Mouse (Mus musculus): Measurements from ENCODE around the gene Cyp24a1. TPM values are rescaled to one million over a fixed set of nuclear protein-coding genes. Genes with fewer than 3 reads are reported as not detected.

The Cyp24a1 gene
- total and polyA plus RNA-seq, 2 experiments: not detected

- H3K79me2 ChIP-seq (ENCODE audit: control insufficient read depth, insufficient read depth, low read length): peaks cover 10% of the 10 kb centered on the region; the same call in 1 of the 2 replicates
- no peaks in the 10 kb centered on the region; the same call in 1 of the 2 replicates for H3K27me3 ChIP-seq (ENCODE audit: control insufficient read depth, insufficient read depth, low read length)
- H3K4me3 ChIP-seq (ENCODE audit: insufficient read depth, low read depth, low read length): no peak overlapping the region
- TF ChIP-seq CTCF (IDR thresholded peaks at IDR 0.05; ENCODE audit: low read depth, low read length) (peak; percentile 68), POLR2A (IDR thresholded peaks at IDR 0.05; ENCODE audit: extremely low read depth, insufficient read depth, low read length) (no peak)
- H3K27ac ChIP-seq (replicated peaks; ENCODE audit: insufficient read depth, low read depth, low read length): no peak overlapping the region
- peak; percentile 59 for DNase-seq (ENCODE audit: extremely low read depth, low read depth, low spot score)
- 2% methylated on average over 10 of the region's 10 CpGs for WGBS
- H3K4me1 ChIP-seq (ENCODE audit: control insufficient read depth, insufficient read depth, low read length): peaks cover 4% of the 10 kb centered on the region; the same call in 1 of the 2 replicates
- H3K36me3 ChIP-seq (ENCODE audit: control insufficient read depth, insufficient read depth, low read length): no peaks in the 10 kb centered on the region
- no peak overlapping the region for H3K9ac ChIP-seq (ENCODE audit: low read depth, low read length)
These were observed 10.8 kb upstream of the Cyp24a1 start for GRCm38 (mm10) chr2:170507734-170508133.

GRCm38 (mm10) chr2:170503983-170504382, 7.0 kb upstream of the Cyp24a1 start:
- H3K9ac ChIP-seq (ENCODE audit: low read depth, low read length): no peak overlapping the region
- H3K4me3 ChIP-seq (ENCODE audit: insufficient read depth, low read depth, low read length): no peak overlapping the region
- no peak for TF ChIP-seq POLR2A (IDR thresholded peaks at IDR 0.05; ENCODE audit: extremely low read depth, insufficient read depth, low read length)
- TF ChIP-seq CTCF (IDR thresholded peaks at IDR 0.05; ENCODE audit: low read depth, low read length): no peak
- H3K36me3 ChIP-seq (ENCODE audit: control insufficient read depth, insufficient read depth, low read length): no peaks in the 10 kb centered on the region
- H3K79me2 ChIP-seq (ENCODE audit: control insufficient read depth, insufficient read depth, low read length): no peaks in the 10 kb centered on the region
- WGBS: 41% methylated on average over 4 of the region's 4 CpGs
- no peaks in the 10 kb centered on the region; the same call in 1 of the 2 replicates for H3K27me3 ChIP-seq (ENCODE audit: control insufficient read depth, insufficient read depth, low read length)
- DNase-seq (ENCODE audit: extremely low read depth, low read depth, low spot score): no peak
- H3K27ac ChIP-seq (replicated peaks; ENCODE audit: insufficient read depth, low read depth, low read length): no peak overlapping the region
- H3K4me1 ChIP-seq (ENCODE audit: control insufficient read depth, insufficient read depth, low read length): no peaks in the 10 kb centered on the region

- H3K27ac ChIP-seq (replicated peaks; ENCODE audit: insufficient read depth, low read depth, low read length): no peak overlapping the region
- 49% methylated on average over 8 of the region's 8 CpGs for WGBS
- H3K79me2 ChIP-seq (ENCODE audit: control insufficient read depth, insufficient read depth, low read length): no peaks in the 10 kb centered on the region
- H3K27me3 ChIP-seq (ENCODE audit: control insufficient read depth, insufficient read depth, low read length): no peaks in the 10 kb centered on the region; the same call in 1 of the 2 replicates
- DNase-seq (ENCODE audit: extremely low read depth, low read depth, low spot score): no peak
- H3K36me3 ChIP-seq (ENCODE audit: control insufficient read depth, insufficient read depth, low read length): no peaks in the 10 kb centered on the region
- no peak overlapping the region for H3K4me3 ChIP-seq (ENCODE audit: insufficient read depth, low read depth, low read length)
- H3K4me1 ChIP-seq (ENCODE audit: control insufficient read depth, insufficient read depth, low read length): no peaks in the 10 kb centered on the region
- TF ChIP-seq CTCF (IDR thresholded peaks at IDR 0.05; ENCODE audit: low read depth, low read length): no peak
- no peak for TF ChIP-seq POLR2A (IDR thresholded peaks at IDR 0.05; ENCODE audit: extremely low read depth, insufficient read depth, low read length)
- no peak overlapping the region for H3K9ac ChIP-seq (ENCODE audit: low read depth, low read length)
These were observed 6.4 kb upstream of the Cyp24a1 start for GRCm38 (mm10) chr2:170503343-170503742.

- Histone ChIP-seq H3K27me3 (ENCODE audit: control insufficient read depth, insufficient read depth, low read length) (peaks cover 20% of the 10 kb centered on the region; the same call in 1 of the 2 replicates), H3K4me3 (ENCODE audit: insufficient read depth, low read depth, low read length) (no peak overlapping the region), H3K79me2 (ENCODE audit: control insufficient read depth, insufficient read depth, low read length) (no peaks in the 10 kb centered on the region), H3K27ac (replicated peaks; ENCODE audit: insufficient read depth, low read depth, low read length) (no peak overlapping the region), H3K4me1 (ENCODE audit: control insufficient read depth, insufficient read depth, low read length) (no peaks in the 10 kb centered on the region; the same call in 1 of the 2 replicates), H3K36me3 (ENCODE audit: control insufficient read depth, insufficient read depth, low read length) (no peaks in the 10 kb centered on the region), H3K9ac (ENCODE audit: low read depth, low read length) (no peak overlapping the region)
- TF ChIP-seq POLR2A (IDR thresholded peaks at IDR 0.05; ENCODE audit: extremely low read depth, insufficient read depth, low read length) (no peak), CTCF (IDR thresholded peaks at IDR 0.05; ENCODE audit: low read depth, low read length) (no peak)
- WGBS: 21% methylated on average over 8 of the region's 8 CpGs
- DNase-seq (ENCODE audit: extremely low read depth, low read depth, low spot score): no peak
These were observed 1.1 kb upstream of the Cyp24a1 start for GRCm38 (mm10) chr2:170498011-170498410.

GRCm38 (mm10) chr2:170496154-170496930, 603 bp downstream of the Cyp24a1 start, which contains the start of gene Pfdn4:
Pfdn4 (plus strand) TSS chr2:170496428.
- H3K79me2 ChIP-seq (ENCODE audit: control insufficient read depth, insufficient read depth, low read length): no peaks in the 10 kb centered on the region
- H3K4me3 ChIP-seq (ENCODE audit: insufficient read depth, low read depth, low read length): no peak within 1 kb of the TSS
- no peak within 1 kb of the TSS for H3K9ac ChIP-seq (ENCODE audit: low read depth, low read length)
- H3K4me1 ChIP-seq (ENCODE audit: control insufficient read depth, insufficient read depth, low read length): no peaks in the 10 kb centered on the region; the same call in 1 of the 2 replicates
- no peak for DNase-seq (ENCODE audit: extremely low read depth, low read depth, low spot score)
- WGBS: 4% methylated on average over 46 of the region's 46 CpGs
- H3K36me3 ChIP-seq (ENCODE audit: control insufficient read depth, insufficient read depth, low read length): no peaks in the 10 kb centered on the region
- TF ChIP-seq POLR2A (IDR thresholded peaks at IDR 0.05; ENCODE audit: extremely low read depth, insufficient read depth, low read length): no peak
- no peak for TF ChIP-seq CTCF (IDR thresholded peaks at IDR 0.05; ENCODE audit: low read depth, low read length)
- H3K27ac ChIP-seq (replicated peaks; ENCODE audit: insufficient read depth, low read depth, low read length): no peak within 1 kb of the TSS
- H3K27me3 ChIP-seq (ENCODE audit: control insufficient read depth, insufficient read depth, low read length): peaks cover 20% of the 10 kb centered on the region; the same call in 1 of the 2 replicates
